Mouse (Mus musculus) small intestine, adult 2 months (tissue): ENCODE results near the gene Pnisr. TPM values are rescaled to one million over a fixed set of nuclear protein-coding genes. Genes with fewer than 3 reads are reported as not detected.

Source experiments
- H3K27ac ChIP-seq: fragments of 200-500 bp; 2 replicates; pipeline ENCODE4 v1.5.1; 2012; ENCODE audit warnings: low read depth, low read length, control low read depth, inconsistent platforms; ENCODE audit not compliant: insufficient read depth
- H3K27me3 ChIP-seq: fragments of 200-500 bp; 2 replicates; pipeline ENCODE4 v1.6.1; 2012; ENCODE audit warnings: mild to moderate bottlenecking, moderate library complexity, low read length, inconsistent platforms; ENCODE audit not compliant: control insufficient read depth, insufficient read depth
- H3K36me3 ChIP-seq: fragments of 200-500 bp; 2 replicates; pipeline ENCODE4 v1.6.1; 2012; ENCODE audit warnings: mild to moderate bottlenecking, low read length, control low read depth, inconsistent platforms; ENCODE audit not compliant: control insufficient read depth, insufficient read depth
- H3K4me1 ChIP-seq: fragments of 200-500 bp; 2 replicates; pipeline ENCODE4 v1.6.1; 2012; ENCODE audit warnings: low read length, inconsistent platforms, mixed read lengths; ENCODE audit not compliant: control insufficient read depth, insufficient read depth, insufficient read length
- H3K4me3 ChIP-seq: fragments of 200-500 bp; 2 replicates; pipeline ENCODE4 v1.5.1; 2012; ENCODE audit warnings: low read depth, mild to moderate bottlenecking, control low read depth, inconsistent platforms, low read length, moderate library complexity
- CTCF ChIP-seq: fragments of 200-500 bp; IDR thresholded peaks from 2 replicates; pipeline ENCODE4 v1.5.1; 2012; ENCODE audit warnings: low read depth, mild to moderate bottlenecking, control low read depth, inconsistent platforms, low read length, moderate library complexity, mixed read lengths; ENCODE audit not compliant: insufficient replicate concordance, insufficient read length; ENCODE audit errors: extremely low read depth
- POLR2A ChIP-seq: fragments of 200-500 bp; IDR thresholded peaks from 2 replicates; pipeline ENCODE4 v1.6.1; 2012; ENCODE audit warnings: low read depth, mild to moderate bottlenecking, control low read depth, inconsistent platforms, low read length, moderate library complexity
- WGBS: fragments of 180-500 bp; shearing (Covaris S2); methylation state at CpG from one replicate; pipeline ENCODE4 v1.1.7; 2018; 5-methylcytosine and 5-hydroxymethylcytosine counted together
- polyA plus RNA-seq: library from polyadenylated mRNA; depleted of rRNA; stranded (reverse); fragments of >200 nt; gene quantifications from 2 replicates; pipeline ENCODE4 v1.2.3, GENCODE M21; 2012; rRNA removed

Pnisr gene
- polyA plus RNA-seq: 5.6 and 13.4 TPM in 2 replicates

DNA sequence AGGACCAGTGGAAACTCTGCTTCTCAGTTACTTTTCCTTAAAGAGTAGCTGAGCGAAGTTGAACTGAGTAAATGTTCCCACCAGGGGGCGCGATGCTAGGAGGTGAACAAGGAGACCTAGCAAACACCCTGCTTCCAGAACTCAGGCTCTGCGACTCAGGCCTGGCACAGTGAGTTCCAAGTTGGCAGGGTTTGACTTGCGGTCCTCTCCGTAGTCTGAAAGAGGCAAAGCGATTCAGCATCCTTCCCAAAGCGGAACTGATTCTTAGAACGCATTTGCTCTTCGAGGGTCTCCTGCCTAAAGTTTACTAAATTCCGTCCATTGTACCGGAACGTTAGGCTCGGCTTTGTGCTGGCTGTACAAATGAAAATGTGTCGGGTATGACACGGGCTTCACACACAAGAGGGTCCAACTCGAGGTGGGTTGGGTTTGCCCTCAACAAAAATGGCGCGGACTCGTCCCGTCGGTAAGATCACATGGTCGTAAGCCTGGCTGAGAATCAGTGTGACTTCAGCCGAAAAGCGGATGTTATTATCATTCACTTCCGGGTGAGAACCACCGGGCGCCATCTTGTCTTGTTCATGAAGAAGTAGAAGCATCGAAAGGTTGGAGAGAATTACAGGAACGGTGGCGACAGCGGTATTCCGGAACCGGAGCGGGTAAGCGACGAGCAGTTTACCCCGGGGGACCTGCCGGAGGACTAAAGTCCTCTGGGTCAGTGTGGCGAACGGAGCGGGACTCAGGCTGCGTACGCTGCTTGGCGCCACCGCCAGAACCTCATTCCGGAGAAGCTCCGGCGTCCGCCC, at the start of gene Pnisr:
TSS of gene Pnisr (plus strand) at position 103 of the 806 bp plus-strand sequence.
- Histone ChIP-seq H3K36me3 (no peaks in the 10 kb centered on the region), H3K4me3 (peak within 1 kb of the TSS; percentile 93), H3K4me1 (peaks cover 2% of the 10 kb centered on the region; the same call in 1 of the 2 replicates), H3K27me3 (no peaks in the 10 kb centered on the region), H3K27ac (peak within 1 kb of the TSS; percentile 92)
- peak; percentile 30; the same call in 1 of the 2 replicates for TF ChIP-seq POLR2A
- peak; percentile 92; the same call in 1 of the 2 replicates for TF ChIP-seq CTCF
- WGBS: under 1% methylated on average over 50 of the region's 50 CpGs

DNA sequence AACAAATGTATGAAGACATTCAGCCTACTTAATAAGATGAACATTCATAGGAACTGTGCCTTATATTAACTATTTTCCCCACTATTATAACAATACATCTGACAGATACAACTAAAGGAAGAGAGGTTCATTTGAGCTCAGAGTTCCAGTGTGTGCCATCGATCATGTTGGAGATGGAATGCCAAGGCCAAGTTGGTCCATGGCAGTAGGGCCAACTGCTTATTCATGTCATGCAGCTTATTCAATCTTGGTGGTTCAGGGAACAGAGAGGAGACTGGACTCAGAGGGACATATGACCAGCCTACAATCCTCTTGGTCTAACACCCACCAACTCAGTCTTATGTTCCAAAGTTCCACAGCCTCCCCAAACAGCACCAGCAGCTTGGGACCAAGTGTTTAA, 46.4 kb upstream of the Pnisr start:
- whole genome bisulfite sequencing: 98% methylated on average over 1 of the region's 1 CpGs
- TF ChIP-seq CTCF (no peak), POLR2A (no peak)
- Histone ChIP-seq H3K4me3 (no peak overlapping the region), H3K27ac (no peak overlapping the region), H3K27me3 (no peaks in the 10 kb centered on the region), H3K4me1 (no peaks in the 10 kb centered on the region), H3K36me3 (peaks cover 46% of the 10 kb centered on the region)

DNA sequence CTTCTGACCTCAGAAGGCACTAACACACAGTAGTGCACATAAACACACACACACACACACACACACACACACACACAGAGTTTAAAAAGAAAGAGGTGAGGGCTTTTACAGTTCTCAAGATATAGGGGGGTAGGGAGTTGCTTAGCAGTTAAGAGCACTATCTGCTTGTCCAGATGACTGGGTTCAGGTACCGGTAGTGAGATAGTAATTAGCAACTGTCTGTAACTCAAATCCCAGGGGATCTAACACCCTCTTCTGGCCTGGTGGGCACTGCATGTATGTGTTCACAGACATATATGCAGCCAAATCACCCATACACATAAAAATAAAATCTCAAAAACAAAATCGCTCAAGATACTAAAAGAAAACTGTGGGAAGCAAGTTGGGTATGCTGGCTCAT, 45.8 kb upstream of the Pnisr start:
- Histone ChIP-seq H3K27me3 (no peaks in the 10 kb centered on the region), H3K4me3 (no peak overlapping the region), H3K36me3 (peaks cover 47% of the 10 kb centered on the region), H3K27ac (no peak overlapping the region), H3K4me1 (no peaks in the 10 kb centered on the region)
- no peak for TF ChIP-seq POLR2A
- no peak for TF ChIP-seq CTCF
- WGBS: 95% methylated on average over 2 of the region's 2 CpGs

DNA sequence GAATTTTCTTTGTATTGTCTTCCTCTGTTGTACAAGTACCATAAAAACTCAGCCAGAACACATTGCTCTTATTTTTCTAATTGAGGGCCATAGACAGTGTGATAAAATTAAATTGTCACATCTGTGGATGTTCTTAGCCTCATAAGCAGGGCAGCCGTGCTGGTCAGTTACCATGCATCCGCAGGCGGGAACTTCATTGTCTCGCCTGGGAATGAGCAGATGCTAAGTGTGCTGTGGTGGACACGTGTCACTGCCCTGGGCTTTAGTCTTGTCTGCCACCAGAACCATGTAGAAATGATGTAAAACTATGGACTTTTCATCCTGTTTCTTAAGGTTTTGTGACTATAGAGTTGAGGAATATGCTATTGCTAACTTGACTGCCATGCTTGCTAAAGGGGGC, 40.2 kb upstream of the Pnisr start:
- 88% methylated on average over 5 of the region's 5 CpGs for WGBS
- Histone ChIP-seq H3K27ac (no peak overlapping the region), H3K4me1 (no peaks in the 10 kb centered on the region), H3K4me3 (no peak overlapping the region), H3K27me3 (no peaks in the 10 kb centered on the region), H3K36me3 (peaks cover 30% of the 10 kb centered on the region)
- no peak for TF ChIP-seq CTCF
- no peak for TF ChIP-seq POLR2A

DNA sequence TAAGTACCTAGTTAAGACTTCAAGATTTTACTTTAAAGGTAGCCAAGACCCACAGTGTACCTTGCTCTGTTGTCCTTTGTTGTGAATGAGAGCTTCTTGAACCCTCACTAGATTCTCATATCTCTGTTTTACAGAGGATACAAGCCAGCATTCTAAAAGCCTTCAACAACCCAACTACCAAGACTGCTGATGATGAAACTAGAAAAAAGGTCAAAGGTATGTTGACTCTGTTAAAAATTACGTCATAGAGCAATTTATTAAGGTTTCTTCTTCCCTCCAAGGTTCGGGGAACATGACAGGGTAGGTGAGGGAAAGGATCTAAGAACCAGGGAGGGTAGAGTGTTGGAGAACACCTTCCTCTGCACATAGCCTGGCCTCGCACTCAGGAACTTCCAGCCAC, 36.8 kb upstream of the Pnisr start:
- no peaks in the 10 kb centered on the region for H3K4me1 ChIP-seq
- H3K27ac ChIP-seq: no peak overlapping the region
- no peak for TF ChIP-seq POLR2A
- TF ChIP-seq CTCF: no peak
- 53% methylated on average over 3 of the region's 3 CpGs for WGBS
- no peaks in the 10 kb centered on the region for H3K27me3 ChIP-seq
- no peak overlapping the region for H3K4me3 ChIP-seq
- peaks cover 26% of the 10 kb centered on the region for H3K36me3 ChIP-seq

DNA sequence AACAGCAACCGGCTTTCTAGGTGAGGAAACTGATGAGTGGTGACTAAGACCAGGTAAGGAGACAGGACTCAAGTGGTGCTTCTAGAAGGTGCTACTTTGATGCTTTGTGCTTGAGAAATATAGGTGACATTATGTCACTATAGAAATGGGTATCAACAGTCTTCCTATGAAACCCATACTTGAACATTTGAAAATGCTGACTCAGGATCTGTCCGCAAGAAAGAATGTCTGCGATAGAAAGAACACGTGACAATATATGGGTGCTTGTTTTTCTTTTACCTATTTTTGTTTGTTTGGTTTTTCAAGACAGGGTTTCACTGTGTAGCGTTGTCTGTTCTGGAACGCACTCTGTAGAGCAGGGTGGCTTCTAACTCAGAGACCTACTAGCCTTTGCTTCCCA, 34.7 kb upstream of the Pnisr start:
- TF ChIP-seq POLR2A: no peak
- no peak for TF ChIP-seq CTCF
- Histone ChIP-seq H3K4me3 (no peak overlapping the region), H3K4me1 (no peaks in the 10 kb centered on the region), H3K27me3 (no peaks in the 10 kb centered on the region), H3K27ac (no peak overlapping the region), H3K36me3 (peaks cover 27% of the 10 kb centered on the region)
- WGBS: 93% methylated on average over 6 of the region's 6 CpGs

DNA sequence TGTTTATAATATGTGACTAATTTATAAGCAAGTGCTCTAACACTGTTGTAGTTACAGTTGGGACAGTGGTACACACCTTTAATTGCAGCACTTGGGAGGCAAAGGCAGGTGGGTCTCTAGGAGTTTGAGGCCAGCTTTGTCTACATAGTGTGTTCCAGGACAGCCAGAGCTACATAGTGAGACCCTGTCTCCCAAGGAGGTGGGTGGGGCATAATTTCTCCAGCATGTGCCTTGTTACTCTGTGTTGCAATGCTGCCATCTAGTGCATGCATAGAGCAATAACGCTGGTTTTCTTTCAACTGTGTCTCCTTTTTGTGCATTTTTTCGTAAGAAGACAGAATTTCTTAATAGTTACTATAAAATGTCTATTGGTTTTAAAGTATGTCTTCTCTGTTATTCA, 33.4 kb upstream of the Pnisr start:
- Histone ChIP-seq H3K36me3 (peaks cover 27% of the 10 kb centered on the region), H3K27me3 (no peaks in the 10 kb centered on the region), H3K4me1 (no peaks in the 10 kb centered on the region), H3K4me3 (no peak overlapping the region), H3K27ac (no peak overlapping the region)
- TF ChIP-seq CTCF (peak; percentile 65; the same call in 1 of the 2 replicates), POLR2A (no peak)
- 37% methylated on average over 2 of the region's 2 CpGs for WGBS
